Mouse (Mus musculus): ENCODE measurements at regions not wholly inside any gene's neighbourhood (a gene's known extent, or its start where the extent isn't known, plus 50 kb on each side); places are given as distances from the start of the nearest gene placed in this dataset.

- no peak overlapping the region for H3K9ac ChIP-seq
- no peak overlapping the region for H3K4me2 ChIP-seq
- H3K27ac ChIP-seq (replicated peaks) = no peak overlapping the region
- no peak for ATAC-seq (ENCODE audit: extremely low read depth, insufficient number of reproducible peaks, low FRiP score, low TSS enrichment)
- H3K9me3 ChIP-seq = no peaks in the 10 kb centered on the region
- H3K4me1 ChIP-seq = no peaks in the 10 kb centered on the region
- no peaks in the 10 kb centered on the region for H3K27me3 ChIP-seq (replicated peaks)
- H3K36me3 ChIP-seq = no peaks in the 10 kb centered on the region
- H3K4me3 ChIP-seq = no peak overlapping the region
- WGBS = 49% methylated on average over 7 of the region's 7 CpGs
Measured at GRCm38 (mm10) chr5:15850126-15850801, 84.2 kb upstream of the Cacna2d1 start.

- H3K27me3 ChIP-seq (replicated peaks) = no peaks in the 10 kb centered on the region
- no peak overlapping the region for H3K9ac ChIP-seq
- ATAC-seq (ENCODE audit: extremely low read depth, insufficient number of reproducible peaks, low FRiP score, low TSS enrichment) = no peak
- H3K27ac ChIP-seq (replicated peaks) = no peak overlapping the region
- H3K36me3 ChIP-seq = no peaks in the 10 kb centered on the region
- H3K4me2 ChIP-seq = no peak overlapping the region
- no peak overlapping the region for H3K4me3 ChIP-seq
- no peaks in the 10 kb centered on the region for H3K4me1 ChIP-seq
- WGBS = 53% methylated on average over 1 of the region's 1 CpGs
- H3K9me3 ChIP-seq = no peaks in the 10 kb centered on the region
Measured at GRCm38 (mm10) chr5:15854752-15855151, 79.7 kb upstream of the Cacna2d1 start.

GRCm38 (mm10) chr5:15857034-15857433 is 77.5 kb upstream of the Cacna2d1 start:
- no peak overlapping the region for H3K27ac ChIP-seq (replicated peaks)
- no peak overlapping the region for H3K9ac ChIP-seq
- no peaks in the 10 kb centered on the region for H3K4me1 ChIP-seq
- no peaks in the 10 kb centered on the region for H3K9me3 ChIP-seq
- no peak for ATAC-seq (ENCODE audit: extremely low read depth, insufficient number of reproducible peaks, low FRiP score, low TSS enrichment)
- no peak overlapping the region for H3K4me2 ChIP-seq
- H3K27me3 ChIP-seq (replicated peaks) = no peaks in the 10 kb centered on the region
- H3K4me3 ChIP-seq = no peak overlapping the region
- WGBS = 36% methylated on average over 1 of the region's 1 CpGs
- H3K36me3 ChIP-seq = no peaks in the 10 kb centered on the region

- no peaks in the 10 kb centered on the region for H3K9me3 ChIP-seq
- no peak overlapping the region for H3K9ac ChIP-seq
- H3K27me3 ChIP-seq (replicated peaks) = no peaks in the 10 kb centered on the region
- no peak overlapping the region for H3K27ac ChIP-seq (replicated peaks)
- H3K36me3 ChIP-seq = no peaks in the 10 kb centered on the region
- no peaks in the 10 kb centered on the region for H3K4me1 ChIP-seq
- no peak overlapping the region for H3K4me3 ChIP-seq
- 74% methylated on average over 3 of the region's 3 CpGs for WGBS
- no peak overlapping the region for H3K4me2 ChIP-seq
- no peak for ATAC-seq (ENCODE audit: extremely low read depth, insufficient number of reproducible peaks, low FRiP score, low TSS enrichment)
Measured at GRCm38 (mm10) chr5:15874065-15874464, 60.4 kb upstream of the Cacna2d1 start.

- Histone ChIP-seq H3K36me3 (no peaks in the 10 kb centered on the region), H3K27me3 (replicated peaks) (no peaks in the 10 kb centered on the region), H3K4me3 (no peak overlapping the region), H3K4me1 (no peaks in the 10 kb centered on the region), H3K9ac (no peak overlapping the region), H3K27ac (replicated peaks) (no peak overlapping the region), H3K4me2 (no peak overlapping the region), H3K9me3 (no peaks in the 10 kb centered on the region)
- no peak for ATAC-seq (ENCODE audit: extremely low read depth, insufficient number of reproducible peaks, low FRiP score, low TSS enrichment)
Measured at GRCm38 (mm10) chr5:15883004-15883403, 51.5 kb upstream of the Cacna2d1 start.

Measured in heart, embryonic 13.5 days (tissue).